Mouse (Mus musculus) left cerebral cortex, postnatal 10 days (tissue): ENCODE results near the gene 1110008P14Rik. TPM values are rescaled to one million over a fixed set of nuclear protein-coding genes. Genes with fewer than 3 reads are reported as not detected.

Experiments used
- DNase-seq, 2 experiments: peaks; one replicate each; pipeline ENCODE4 v3.0.0; 2021 to 2022; ENCODE audit warnings: low spot score in 2 of 2, mixed read lengths in 1 of 2; ENCODE audit errors: extremely low spot score in 1 of 2
- intact Hi-C: fragments of 180-260 bp; cut with DNase I; formaldehyde crosslinking; loops from one replicate; pipeline ENCODE4 v1.15.1; 2025
- total RNA-seq, 2 experiments: library from RNA; stranded (reverse); gene quantifications; 2 replicates each; pipeline ENCODE4 v1.2.3; 2021

Gene 1110008P14Rik
- total RNA-seq, 2 experiments from 2014 or later, result 168 to 176 TPM

DNA sequence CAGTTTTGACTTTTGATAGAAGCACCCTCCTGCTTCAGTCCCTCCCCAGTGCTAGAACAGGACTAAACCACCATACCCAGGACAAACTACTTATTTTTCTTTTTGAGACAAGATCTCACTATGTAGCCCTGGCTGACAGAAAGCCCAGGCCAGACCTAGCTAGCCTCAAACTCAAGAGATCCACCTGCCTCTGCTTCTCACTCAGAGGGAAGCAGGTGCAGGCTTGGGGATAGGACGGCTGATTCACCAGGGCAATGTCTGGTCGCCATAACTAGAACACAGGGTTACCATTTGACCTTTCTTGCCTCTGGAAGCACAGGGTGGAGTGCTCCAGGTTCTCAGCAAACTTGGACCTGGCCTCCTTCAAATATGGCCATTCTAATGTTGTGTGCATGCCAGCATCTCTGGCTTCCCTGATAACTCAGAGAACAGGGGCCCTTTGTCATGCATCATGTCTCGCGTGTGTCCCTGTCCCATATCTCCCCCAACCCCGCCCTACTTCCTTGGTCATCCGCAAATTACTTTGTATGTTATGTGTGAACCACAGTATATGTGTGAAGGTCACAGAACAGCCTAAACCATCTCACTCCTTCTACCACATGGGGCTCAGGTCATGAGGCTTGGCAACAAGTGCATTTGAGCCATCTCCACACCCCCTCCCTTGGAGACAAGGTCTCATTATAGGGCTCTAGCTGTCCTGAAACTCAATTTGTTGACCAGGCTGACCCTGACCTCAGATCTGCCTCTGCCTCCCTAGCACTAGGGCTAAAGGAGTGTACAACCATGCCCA lies 31.2 kb upstream of the 1110008P14Rik start:
- DNase-seq, result no peak
- intact Hi-C loops, result no loop called here

DNA sequence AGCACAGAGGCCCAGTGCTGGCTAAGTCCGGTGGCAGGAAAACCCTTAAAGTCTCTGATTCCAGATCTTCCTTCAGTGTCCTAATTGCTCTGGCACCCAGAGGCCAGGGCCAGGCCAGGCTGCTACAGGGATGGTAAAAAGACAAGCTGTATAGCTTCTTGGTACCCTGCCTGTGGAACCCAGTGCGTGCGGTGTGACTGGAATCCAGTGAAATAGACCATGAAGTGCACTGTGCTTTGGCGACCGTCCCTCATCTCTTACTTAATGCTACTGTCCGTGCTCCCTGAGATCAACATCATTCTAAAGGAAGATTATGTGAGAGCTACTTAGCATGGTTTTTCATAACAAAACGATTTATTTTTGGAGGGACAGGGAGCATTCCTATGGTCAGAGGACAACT lies 29.7 kb upstream of the 1110008P14Rik start:
- DNase-seq, result no peak
- intact Hi-C loops, result no loop called here

DNA sequence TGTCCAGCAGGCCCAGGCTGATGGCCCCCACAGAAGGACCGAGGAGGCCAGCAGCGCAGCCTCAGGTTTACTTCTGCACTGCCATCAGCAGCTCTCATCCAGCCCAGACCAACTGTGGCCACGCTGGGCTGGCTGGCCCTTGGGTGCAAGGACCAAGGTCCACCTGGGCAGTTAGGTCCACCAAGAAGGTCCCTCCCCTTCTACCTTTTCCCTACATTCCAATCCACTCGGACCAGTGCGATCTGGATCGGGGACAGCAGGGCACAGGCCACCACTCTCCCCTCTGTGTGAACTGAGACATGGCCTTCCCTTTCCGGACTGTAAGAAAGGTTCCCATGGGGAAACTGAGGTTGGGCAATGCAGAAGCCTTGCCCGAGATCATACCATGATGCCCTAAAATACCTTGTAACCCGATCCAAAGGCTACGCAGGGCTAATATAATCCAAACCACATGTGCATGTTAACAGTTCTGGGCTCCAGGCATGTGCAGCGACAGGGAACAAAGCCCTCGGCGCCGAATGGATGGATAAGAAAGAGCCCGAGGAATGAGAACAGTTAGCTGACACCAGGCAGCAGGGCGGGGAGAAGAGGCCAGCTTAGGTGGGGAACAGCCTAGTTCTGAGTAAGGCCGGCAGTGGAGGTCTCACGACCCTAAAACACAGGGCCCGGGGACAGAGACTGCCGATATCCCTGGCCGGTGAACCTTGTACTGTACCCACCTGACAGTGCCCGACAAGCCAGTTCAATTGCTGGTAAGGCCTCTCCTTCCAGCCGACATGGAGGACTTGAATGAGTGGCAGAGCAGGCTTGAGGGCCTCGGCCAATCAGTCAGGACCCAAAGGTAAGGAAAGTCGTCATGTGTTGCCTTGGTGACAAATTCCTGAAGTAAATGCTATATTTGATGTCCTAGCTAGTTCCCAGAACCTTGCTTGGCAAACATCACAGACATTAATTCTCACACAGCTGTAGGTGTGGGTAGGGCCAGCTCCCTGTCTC lies 27.0 kb upstream of the 1110008P14Rik start:
- intact Hi-C loops, result no loop called here
- DNase-seq, result no peak

DNA sequence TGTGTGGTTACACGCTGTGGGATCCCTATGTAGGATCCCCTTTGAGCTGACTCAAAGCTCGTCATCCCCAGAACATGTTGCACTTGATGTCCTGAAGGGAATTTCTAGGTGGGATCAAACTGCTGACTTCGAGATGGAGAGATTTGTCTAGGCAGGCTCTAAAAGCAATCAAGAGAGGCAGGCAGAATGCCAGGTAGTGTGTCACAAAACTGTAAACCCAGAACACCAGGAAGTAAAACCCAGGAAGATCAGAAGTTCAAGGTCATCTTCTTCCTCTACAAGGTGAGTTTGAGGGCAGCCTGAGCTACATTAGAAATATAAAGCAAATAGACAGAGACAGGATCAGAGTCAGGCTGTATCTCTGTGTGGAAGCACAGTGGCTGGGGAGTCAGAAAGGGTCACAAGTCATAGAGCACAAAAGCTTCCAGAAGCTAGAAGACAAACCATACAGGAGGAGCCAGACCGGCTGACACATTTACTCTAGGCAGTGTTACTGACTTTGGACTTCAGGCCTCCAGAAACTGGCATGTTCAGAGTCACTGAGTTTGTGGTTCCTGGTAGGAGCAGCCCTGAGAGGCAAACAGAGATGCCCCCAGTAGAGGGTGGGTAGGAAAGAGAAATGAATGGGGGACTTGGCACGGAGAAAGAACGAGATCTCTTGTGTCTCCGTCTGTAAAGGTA lies 25.5 kb upstream of the 1110008P14Rik start:
- DNase-seq, result no peak
- intact Hi-C loops, result no loop called here

DNA sequence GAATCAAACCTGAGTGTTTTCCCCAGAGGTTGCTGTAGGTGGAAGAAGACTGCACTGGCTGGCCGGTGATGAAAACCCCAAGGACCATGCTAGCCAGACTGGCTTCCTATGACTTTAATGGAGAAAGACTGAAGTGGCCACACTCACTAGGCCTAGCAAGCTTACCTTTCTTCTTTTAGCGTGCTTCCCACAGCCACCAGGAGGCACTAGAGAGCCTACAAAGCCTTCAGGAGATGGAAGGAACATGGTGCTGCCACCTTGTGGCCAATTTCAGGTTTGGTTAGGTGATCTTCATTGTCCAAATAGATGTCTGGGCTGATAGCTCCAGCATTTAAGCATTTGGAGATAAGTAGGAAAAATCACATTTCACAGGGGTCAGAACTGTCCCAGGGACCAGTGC lies 22.9 kb upstream of the 1110008P14Rik start:
- intact Hi-C loops, result loop anchor here (2.0 kb wide), 1 partner anchor 82 kb away; no protein-coding TSS in a partner anchor
- peak; percentile 91 to 93 for DNase-seq

DNA sequence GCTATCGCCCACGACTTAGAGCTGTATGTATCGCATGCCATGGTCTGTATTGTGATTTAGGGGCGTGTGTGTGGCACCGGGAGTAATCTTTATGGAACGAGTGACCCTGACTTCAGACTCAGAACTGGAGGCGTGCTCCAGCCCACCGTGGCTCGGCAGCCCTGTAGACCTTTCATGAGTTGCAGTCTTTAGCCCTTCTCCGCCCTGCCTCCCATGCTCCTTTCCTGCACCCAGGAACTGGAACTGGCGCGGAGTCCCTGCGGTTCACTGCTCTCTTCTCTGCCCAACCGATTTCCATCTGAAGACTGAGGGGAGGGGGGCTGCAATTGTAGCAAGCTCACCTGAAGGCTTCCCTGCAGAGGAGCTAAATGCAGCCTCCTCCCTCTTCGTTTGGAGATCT lies 15.0 kb upstream of the 1110008P14Rik start:
- DNase-seq, result no peak
- intact Hi-C loops, result loop anchor here (5.0 kb wide), 1 partner anchor 171 kb away; no protein-coding TSS in a partner anchor

DNA sequence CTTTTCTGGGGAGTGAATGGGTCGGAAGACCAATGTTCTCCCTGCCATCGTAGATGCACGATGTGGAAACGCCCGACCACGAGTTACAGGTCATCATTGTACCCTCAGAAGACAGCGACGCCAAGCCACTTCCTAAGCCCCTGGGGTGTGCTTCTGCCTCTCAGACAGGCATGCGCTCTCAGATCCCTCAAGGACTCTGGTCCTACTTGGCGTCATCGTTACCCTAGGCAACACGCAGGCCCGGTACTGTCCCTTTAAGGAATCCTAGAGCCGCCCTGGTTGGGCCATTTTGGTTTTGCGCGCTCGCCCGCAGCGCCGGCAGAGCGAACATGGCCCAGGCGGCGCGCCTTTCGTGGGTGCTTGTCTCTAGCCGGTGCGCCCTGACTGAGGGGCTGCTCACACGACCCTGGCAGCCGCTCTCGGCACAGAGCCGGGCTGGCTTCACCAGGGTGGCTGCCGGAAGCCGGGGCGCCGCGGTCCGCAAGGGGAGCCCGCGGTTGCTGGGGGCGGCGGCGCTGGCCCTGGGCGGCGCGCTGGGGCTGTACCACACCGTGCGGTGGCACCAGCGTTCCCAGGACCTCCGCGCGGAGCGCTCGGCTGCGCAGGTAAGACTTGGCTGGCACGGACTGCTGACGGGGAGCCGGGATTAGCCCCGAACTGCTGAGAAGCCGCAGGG lies 14.3 kb upstream of the 1110008P14Rik start:
- intact Hi-C loops, result loop anchor here (5.0 kb wide), 1 partner anchor 171 kb away; no protein-coding TSS in a partner anchor
- peak; percentile 94 for DNase-seq

DNA sequence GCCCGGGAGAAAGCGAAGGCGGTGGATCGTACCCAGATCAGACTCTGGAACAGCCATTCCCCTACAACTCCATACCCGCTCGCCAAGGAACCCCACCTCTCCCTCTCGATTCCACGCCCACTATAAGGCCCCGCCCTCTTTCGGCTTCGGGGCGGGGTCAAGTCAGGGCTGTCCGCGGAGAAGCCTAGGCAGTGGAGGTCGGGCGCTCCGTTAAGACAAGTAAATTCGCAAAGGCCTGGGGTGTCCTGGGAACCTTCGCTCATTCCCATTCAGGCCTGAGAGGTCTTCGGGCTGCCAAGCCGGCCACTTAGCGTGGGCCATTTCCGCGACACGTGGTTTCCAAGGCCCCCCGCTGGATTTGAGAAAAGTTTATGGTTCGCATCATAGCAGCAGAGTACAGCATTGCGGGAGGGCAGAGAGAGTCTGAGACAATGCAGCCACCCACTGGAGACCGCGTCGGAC lies 13.8 kb upstream of the 1110008P14Rik start, which contains the start of gene Ptges2:
Gene Ptges2, plus strand, starts transcription at position 413 of the 462 bp plus-strand sequence.
- intact Hi-C loops, result loop anchor here (5.0 kb wide), 1 partner anchor 172 kb away; no protein-coding TSS in a partner anchor
- peak; percentile 84 to 90 for DNase-seq

DNA sequence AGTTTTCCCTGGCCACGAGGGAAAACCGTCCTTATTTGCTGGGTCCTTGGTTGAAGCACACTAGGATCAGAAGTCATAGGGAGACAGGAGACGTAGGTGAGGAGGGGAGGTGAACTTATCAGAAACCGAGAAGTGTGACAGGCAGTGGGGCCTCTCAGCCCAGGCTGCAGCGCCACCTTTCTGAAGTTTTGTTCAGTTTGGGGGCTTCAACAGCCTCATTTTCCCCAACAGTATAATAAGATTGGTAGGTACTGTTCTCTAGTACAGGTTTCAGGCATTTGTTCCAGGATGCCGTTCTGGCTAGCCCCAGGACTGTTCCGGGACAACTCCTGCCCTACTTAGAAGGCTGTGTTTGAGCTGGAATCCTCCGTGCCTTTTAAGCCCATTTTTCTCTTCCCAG lies 13.2 kb upstream of the 1110008P14Rik start:
- intact Hi-C loops, result loop anchor here (5.0 kb wide), 1 partner anchor 172 kb away; no protein-coding TSS in a partner anchor
- DNase-seq, result peak in 1 of 2 experiments; percentile 33

DNA sequence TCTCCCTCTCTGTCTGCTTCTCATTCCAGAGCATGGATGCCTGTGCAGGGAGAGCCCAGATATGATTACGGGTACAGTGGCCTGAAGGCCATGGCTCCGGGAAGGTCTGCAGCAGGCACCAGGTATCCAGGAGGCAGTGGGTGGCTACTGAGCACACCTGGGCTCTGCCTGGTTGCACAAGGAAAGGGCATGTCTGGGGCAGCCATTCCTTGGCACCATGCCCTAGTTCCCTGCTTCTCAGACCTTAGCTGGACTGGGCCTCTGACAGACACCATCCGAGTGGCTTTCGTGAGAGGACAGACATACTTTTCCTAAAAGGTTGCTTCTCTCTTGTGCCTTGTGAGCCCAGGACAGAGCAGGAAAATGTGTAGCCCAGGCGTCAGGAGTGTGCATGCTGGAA lies 10.3 kb upstream of the 1110008P14Rik start:
- no peak for DNase-seq
- intact Hi-C loops, result no loop called here

DNA sequence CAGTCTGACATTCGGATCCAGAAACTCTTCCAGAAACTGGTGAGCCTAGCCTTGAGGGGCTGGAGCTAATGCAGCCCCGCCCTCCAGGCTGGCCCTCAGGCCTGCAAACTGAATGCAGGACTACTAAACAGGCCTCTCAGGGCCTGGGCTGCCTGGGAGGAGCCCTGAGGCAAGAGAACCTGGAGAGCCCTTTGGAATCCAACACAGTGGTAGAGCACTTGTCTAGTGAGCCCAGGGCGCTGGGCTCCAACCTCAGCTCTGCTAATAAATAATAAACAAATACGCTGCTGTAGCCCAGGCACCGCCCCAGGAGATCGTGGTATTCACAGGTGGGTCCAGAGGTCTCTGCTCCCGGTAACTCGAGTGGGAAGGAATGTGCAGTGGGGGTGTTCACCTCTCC lies 9.1 kb upstream of the 1110008P14Rik start:
- DNase-seq, result no peak
- intact Hi-C loops, result no loop called here

DNA sequence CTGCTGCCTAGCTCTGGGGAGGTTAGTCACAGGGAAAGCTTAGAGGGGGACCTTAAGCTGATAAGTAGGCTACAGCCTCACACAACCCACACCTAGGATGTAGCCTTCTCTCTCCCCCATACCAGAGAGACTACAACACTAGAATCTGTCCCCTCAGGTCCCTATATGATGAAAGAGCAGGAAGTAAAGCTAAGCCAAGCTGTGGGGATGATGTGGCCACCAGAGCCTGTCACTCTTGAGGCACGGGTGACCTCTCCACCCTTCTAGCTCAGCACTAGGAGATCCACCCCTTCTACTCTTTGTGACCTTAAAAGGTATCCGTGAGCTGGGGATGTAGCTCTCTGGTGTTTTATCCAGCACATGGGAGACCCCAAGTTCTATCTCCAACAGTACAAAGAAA lies 7.4 kb upstream of the 1110008P14Rik start:
- DNase-seq, result no peak
- intact Hi-C loops, result no loop called here

DNA sequence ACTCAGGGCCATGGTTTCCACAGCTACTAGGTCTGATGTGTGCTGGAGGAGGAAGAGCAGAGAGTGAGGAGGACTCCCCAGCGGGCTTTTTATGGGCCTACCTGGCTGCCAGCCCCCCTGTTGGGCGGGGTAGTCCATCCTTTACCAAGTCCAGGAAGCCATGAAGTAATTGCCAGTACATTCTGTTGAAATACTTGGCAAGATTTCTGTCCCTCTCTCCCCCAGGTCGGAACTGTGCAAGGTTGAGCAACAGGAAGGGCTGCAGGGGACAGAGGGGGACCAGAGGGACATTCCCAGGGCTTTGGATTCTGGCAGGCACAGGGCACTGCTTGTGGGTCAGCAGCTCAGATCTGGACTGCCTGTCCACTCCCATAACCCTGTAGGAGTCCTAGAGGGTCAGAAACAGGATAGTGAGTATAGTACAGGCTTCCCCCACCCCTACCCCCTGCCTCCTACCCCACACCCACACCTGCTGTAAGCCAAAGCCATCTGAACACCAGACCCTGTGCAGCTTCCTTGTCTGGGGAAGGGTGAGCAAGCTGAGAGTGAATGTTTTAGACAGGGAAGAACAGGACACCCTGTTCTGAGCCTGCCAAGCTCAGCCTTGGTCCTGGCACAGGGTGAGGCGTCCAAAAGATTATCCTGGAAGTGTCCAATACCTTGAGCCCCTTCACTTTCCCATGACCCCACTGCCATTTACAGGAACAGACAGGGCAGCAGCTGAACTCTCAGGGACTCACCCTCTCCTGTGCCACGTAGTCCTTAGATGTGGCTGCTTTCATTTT lies 6.2 kb upstream of the 1110008P14Rik start, which contains the start of gene Lcn2:
Gene Lcn2, minus strand, starts transcription at position 547 of the 785 bp plus-strand sequence.
- no peak for DNase-seq
- intact Hi-C loops, result no loop called here

DNA sequence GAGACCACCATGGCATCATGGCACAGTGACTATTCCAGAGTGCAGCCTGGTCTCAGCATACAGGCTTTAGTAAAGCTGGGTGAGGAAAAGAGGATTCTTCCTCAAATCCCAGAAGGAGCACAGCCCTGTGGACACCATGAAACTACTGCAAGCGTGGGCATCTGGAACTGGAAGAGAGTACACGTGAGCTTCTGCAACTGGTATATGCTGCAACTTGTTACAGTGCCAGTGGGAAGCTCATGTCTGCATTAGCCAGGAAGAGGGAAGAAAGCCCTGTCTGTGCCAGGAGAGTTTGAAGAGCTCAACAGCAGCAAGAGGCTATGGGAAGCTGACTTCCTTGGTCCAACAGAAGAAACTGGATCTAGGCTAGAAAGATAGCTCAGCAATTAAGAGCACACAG lies 951 bp upstream of the 1110008P14Rik start:
- no peak for DNase-seq

DNA sequence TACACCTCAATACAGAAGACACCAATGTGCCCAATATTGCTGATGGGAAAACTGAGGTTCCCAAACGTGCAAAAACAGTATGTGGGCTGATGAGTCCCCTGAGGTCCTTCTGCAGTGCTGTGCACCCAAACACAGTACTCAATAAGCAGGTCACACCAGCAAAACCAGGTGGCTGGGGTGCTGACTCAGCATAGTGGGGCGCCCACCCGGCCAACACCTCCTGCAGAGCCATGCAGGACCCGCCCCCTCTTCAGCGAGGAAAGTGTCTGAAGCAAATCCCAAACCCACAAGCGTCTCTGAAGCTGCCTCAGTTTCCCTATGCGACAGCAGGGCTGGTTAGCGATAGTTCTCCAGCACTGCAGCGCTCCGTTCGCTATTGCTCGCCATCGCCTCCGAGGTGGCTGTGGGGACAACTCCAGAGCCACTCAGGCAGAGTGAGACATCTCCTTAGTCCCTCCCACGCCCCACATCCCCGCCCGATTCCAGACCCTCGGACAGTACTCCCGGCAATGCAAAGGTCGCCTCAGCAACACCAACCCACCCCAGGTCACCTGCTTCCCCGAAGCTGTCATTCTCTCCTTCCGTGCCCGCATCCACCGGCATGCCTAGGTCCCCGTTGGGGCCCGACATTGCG lies 480 bp downstream of the 1110008P14Rik start:
- DNase-seq, result peak; percentile 36 to 67
- intact Hi-C loops, result no loop called here

More for the DNA sequence above, 951 bp upstream of the 1110008P14Rik start:
- intact Hi-C loops, result no loop called here

DNA sequence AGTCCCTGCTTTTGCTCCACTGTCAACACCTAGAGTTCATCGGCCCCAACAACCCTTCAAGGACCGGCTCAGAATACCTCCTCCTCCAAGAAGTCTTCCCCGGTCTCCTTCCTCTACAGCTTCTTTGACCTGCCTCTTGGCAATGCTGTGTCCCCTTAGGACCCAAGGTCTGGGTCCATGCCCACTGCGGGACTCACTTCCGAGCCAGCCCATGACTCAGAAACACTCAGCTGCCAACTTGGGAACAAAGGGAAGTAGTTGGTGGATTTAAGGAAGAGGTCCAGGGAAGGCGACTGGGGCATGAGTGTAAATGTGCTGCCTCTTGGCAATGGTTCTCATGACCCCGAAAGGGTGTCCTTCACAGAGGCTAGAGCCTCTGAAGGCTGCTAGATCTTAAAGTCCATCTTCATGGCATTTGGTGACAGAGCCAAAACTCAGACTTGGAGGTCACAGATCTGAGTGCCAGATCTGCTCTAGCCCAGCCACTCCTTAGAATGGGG lies 1.7 kb downstream of the 1110008P14Rik start:
- intact Hi-C loops, result no loop called here
- no peak for DNase-seq

DNA sequence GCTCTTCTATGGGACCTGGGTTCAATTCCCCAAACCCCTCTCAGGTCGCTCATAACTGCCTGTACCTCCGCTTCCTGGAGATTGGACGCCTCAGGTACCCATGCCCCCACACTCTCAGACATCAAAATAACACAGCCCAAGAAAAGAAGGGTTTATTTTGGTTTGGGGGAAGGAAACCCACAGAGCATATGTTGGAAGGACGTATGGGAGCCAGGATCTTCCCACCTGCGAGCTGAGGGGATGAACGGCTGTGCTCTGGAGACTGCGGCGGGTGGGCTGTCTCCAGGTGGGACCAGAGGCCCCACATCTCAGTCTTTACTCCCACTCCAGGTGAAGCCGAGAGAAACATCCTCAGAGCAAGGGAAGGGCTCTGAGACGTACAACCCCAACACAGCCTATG lies 4.8 kb downstream of the 1110008P14Rik start:
- DNase-seq, result no peak
- intact Hi-C loops, result no loop called here
